Mouse (Mus musculus) urinary bladder, postnatal 14 days (tissue): ENCODE results near the gene Akr1c12.
"Not testable (repeated sequence)": the region's sequence is repeated elsewhere in the genome, so short reads cannot be mapped to it uniquely, and the experiment has no call there.

Experiments used
- DNase-seq: peaks from one replicate; pipeline ENCODE4 v3.0.0; 2021; ENCODE audit warnings: low spot score

The Akr1c12 gene

DNA sequence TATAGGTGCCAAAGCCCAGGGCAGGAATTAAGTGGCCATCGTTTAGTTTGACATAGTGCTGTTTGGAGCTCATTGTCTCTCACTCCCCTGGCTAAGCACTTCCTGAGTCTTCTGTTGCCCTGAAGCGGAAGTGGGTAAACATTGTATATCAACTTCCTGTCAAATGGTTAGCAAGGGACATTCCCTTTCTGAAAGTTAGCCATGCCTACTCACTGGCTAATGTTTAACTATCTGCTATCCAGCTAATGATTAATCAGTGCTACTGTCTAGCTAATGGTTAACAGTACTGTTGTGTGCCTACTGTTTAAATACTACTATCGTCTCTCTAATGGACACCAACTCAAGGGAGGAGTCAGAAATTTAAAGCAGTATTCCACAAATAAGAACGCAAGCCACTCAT is at the start of gene Akr1c12:
Gene Akr1c12, minus strand, starts transcription at position 150 of the 400 bp plus-strand sequence.
- DNase-seq: no peak

DNA sequence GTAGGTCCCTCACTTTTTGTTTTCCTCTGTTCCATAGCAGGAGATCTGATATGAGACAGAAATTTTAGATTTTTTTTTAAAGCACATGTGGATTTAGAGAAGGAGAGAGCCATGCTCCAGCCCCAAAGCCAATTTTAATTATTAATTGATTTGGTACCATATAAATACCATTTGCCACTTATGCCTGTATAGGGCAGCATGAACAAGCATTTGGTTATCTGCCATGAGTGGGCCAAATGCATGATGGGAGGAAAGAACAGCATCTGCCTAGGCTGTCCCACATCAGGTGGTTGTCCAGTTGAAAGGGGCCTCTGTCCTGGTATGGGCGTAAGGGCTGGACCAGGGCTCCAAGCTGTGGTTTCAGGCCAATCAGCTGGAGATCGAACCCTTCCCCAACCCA is 39.5 kb upstream of the Akr1c12 start:
- no peak for DNase-seq

GRCm38 (mm10) chr13:4313907-4314306 is 34.7 kb upstream of the Akr1c12 start:
- DNase-seq: no peak

GRCm38 (mm10) chr13:4304861-4305565 is 25.8 kb upstream of the Akr1c12 start:
- no peak for DNase-seq

- DNase-seq: no peak
Measured at GRCm38 (mm10) chr13:4296991-4297390, 17.8 kb upstream of the Akr1c12 start.

DNA sequence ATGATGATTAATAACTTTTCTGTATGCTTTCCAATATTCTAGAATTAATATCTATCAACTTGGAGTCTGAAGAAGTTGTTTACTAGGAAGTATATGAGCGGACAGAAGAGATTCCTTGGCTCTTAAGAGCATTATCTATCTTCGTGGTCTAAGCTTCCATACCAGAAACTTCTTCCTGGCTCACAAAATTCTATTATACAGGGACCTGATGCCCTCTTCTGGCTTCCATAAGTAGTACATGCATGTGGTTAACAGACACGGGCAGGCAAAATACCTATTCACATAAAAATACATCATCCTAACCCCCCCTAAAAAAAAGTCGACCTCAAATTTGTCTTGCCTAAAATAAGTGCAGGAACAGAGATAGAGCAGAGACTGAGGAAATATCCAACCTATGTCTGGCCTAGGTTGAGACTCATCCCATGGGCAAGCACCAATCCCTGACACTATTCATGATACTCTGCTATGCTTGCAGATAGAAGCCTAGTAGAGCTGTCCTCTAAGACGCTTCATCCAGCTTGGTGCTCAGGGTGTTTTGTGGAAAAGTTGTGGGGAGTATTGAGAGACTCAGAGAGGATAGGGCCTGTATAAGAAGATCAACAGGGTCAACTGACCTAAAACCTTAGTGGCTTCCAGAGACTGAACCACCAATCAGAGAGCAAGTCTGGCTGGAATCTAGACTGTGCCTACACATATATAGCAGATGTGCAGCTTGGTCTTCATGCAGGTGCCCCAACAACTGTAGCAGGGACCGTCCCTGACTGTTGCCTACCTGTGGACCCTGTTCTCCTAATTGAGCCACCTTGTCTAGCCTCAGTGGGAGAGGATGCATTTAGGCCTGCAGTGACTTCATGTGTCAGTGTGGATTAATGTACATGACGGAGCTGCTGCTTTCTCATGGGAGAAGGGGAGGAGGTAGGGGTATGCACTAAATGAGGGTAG is 2.5 kb upstream of the Akr1c12 start:
- peak; percentile 42 for DNase-seq

DNA sequence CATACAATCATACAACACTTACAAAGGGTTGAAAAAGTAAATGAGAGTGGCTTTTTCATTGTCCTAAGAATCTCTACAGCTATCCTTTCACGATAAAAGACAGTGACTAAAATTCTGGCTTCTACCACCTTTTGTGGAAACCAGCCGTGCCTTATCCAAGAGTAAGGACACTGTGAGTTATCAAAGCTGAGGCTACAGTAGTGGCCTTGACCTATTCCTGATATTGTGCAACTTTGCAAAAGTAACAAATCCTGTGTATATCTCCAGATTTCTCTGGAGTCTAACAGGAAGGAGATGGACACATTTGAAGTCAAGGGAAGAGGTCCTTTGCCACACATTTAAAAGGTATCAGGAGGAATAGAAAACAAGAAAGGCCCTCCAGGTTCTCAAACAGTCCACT is 1.7 kb downstream of the Akr1c12 start:
- no peak for DNase-seq

GRCm38 (mm10) chr13:4270860-4271259 is 8.4 kb downstream of the Akr1c12 start:
- no peak for DNase-seq

DNA sequence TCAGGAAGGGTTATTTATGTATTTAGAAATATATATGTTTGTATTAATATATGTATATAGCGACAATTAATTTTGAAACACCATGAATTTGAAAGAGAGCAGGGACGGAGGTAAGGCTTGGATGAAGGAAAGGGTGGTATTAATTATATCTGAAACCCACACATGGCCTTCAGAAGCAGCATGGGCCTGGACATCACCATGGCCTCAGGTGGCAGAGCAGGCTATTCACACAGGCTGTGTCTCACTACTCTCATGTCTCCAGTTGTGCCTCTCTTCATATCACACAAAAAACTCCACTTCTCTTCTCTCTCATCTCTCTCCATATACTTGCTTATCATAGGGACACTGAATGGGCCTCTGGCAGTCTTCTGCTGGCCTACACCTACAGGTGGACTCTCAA is 13.8 kb downstream of the Akr1c12 start:
- DNase-seq: not testable (repeated sequence)

DNA sequence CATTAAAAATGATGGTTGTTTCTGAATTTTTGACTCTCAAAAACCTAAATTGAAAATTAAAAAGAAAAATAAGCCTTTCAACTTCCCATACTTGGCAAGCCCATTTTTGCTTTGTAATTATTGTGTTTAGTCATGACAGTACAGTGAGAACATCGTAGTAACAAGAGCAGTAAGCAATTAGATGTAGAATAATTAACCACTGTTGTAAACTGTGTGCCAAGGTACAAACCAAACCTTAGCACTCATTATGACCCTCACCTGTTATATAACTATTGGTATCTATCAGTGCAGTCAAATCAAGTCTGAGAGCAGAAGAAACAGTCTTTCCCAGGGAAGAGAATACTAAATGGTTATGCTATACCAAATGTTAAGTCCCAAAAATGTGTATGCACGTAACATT is 14.2 kb downstream of the Akr1c12 start:
- DNase-seq: no peak

GRCm38 (mm10) chr13:4264612-4265011 is 14.6 kb downstream of the Akr1c12 start:
- no peak for DNase-seq

- no peak for DNase-seq
Measured at GRCm38 (mm10) chr13:4257349-4257748, 21.9 kb downstream of the Akr1c12 start.

- DNase-seq: not testable (repeated sequence)
Measured at GRCm38 (mm10) chr13:4256894-4257293, 22.3 kb downstream of the Akr1c12 start.

GRCm38 (mm10) chr13:4249347-4249746 is 29.9 kb downstream of the Akr1c12 start:
- DNase-seq: no peak

GRCm38 (mm10) chr13:4244861-4245559 is 34.2 kb downstream of the Akr1c12 start:
- DNase-seq: peak; percentile 10

DNA sequence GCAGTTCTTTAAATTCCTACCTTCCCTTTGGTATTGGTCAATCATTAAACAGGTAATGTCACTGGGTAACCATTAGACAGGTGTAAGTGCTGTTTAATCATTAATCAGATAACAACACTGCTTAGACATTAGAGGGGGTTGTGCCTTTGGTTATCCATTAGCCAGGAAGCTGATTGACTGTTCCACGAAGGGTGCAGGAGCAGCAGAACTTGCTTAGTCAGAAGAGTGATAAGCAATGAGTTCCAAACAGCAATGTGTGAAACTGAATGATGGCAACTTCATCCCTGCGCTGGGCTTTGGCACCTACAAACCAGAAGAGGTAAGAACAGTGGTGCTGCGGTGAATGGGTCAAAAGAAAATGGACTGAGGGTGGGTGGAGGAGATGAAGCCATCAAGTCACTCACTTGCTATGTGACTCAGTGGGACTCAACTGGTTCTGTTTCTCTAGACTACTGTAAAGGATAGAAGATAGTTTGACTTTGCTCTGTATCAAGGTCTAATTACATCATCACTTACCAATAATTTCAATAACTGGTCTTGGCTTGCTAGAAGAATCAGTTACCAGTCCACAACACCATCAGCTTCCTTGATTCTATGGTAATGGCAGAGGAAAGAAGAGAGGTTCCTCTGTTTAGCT is 45.6 kb downstream of the Akr1c12 start:
- DNase-seq: peak; percentile 39

- no peak for DNase-seq
Measured at GRCm38 (mm10) chr13:4233135-4233534, 46.1 kb downstream of the Akr1c12 start.

DNA sequence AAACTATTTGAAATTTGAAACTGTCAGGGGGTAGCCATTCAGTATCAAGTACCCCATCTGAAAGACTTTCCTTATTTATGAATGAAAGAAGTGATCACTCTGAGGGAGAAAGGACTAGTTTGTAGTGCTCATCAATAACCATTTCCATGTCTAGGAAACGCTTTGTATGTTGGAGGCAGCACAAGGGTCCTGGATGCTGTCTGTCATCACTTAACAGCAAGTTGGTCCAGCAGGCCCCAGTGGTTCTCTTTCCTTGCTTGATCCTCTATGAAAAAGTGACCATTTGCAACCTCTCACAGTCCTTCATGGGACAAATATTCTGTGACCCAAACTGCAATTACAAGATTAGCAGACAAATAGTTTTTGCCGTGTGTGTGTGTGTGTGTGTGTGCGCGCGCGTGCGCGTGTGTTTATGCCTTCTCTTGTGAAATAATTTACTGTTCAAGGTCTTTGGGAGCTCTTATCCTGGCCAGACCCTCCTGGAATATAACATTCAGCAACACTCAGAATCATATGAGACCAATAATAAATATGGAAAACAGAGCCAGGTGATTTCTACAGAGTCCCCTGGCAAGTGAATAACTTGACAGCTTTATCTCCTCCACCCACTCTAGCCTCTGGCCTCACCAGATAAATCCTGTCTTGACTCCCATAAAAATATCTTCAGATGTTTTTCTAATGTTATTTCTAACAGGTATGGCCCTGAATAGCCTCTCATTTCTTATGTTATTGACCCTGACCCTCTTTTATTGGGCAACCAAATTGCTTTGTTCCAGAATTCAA is 48.2 kb downstream of the Akr1c12 start:
- DNase-seq: no peak

DNA sequence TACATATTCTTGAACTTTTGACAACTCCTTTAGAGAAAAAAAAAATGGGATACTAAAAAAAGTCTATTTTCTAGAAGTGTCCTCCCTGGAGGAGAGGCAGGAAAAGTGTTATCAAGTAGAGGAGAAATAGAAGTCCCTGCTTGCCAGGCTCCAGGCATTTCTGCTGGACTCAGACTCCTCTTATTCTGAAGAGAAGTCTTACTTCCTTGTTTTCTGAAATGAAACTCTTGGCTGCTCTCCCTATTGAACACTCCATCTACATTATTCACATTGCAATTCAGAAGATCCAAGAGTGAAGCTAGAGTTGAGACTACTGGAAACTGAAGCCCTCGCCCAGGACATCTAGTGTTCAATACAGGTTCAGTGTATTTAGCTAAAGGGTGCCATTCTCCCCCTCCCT is 50.8 kb downstream of the Akr1c12 start, which contains the start of gene Akr1c19:
Gene Akr1c19, plus strand, starts transcription at position 260 of the 400 bp plus-strand sequence.
- DNase-seq: peak; percentile 7
